Mouse (Mus musculus) intestine, embryonic 16.5 days (tissue): ENCODE data around the gene Mrtfa. TPM values are rescaled to one million over a fixed set of nuclear protein-coding genes. Genes with fewer than 3 reads are reported as not detected.

Experiments
- ATAC-seq: fragments of 200-750 bp; cut with Nextera tagmentation; 2 replicates; pipeline ENCODE4 v1.8.0; 2017; ENCODE audit warnings: moderate TSS enrichment, moderate library complexity
- H3K27ac ChIP-seq: fragments of 300-500 bp; sonication (generic); 2 replicates; pipeline ENCODE4 v1.5.1; 2014; ENCODE audit warnings: mild to moderate bottlenecking, low read length
- H3K27me3 ChIP-seq: fragments of 300-500 bp; sonication (generic); replicated peaks from 2 replicates; pipeline ENCODE4 v1.6.1; 2014; ENCODE audit warnings: low read length, control low read depth, mixed read lengths; ENCODE audit not compliant: control insufficient read depth, insufficient read depth
- H3K36me3 ChIP-seq: fragments of 300-500 bp; sonication (generic); 2 replicates; pipeline ENCODE4 v1.6.1; 2014; ENCODE audit warnings: low read length, control low read depth; ENCODE audit not compliant: control insufficient read depth, insufficient read depth
- H3K4me1 ChIP-seq: fragments of 300-500 bp; sonication (generic); 2 replicates; pipeline ENCODE4 v1.6.1; 2014; ENCODE audit warnings: low read length, control low read depth, mixed read lengths; ENCODE audit not compliant: control insufficient read depth, insufficient read depth
- H3K4me2 ChIP-seq: fragments of 300-500 bp; sonication (generic); 2 replicates; pipeline ENCODE4 v1.6.1; 2014; ENCODE audit warnings: low read depth, low read length, control low read depth
- H3K4me3 ChIP-seq: fragments of 300-500 bp; sonication (generic); 2 replicates; pipeline ENCODE4 v1.5.1; 2014; ENCODE audit warnings: mild to moderate bottlenecking, low read length
- H3K9ac ChIP-seq: fragments of 300-500 bp; sonication (generic); 2 replicates; pipeline ENCODE4 v1.6.1; 2014; ENCODE audit warnings: low read depth, low read length
- H3K9me3 ChIP-seq: fragments of 300-500 bp; sonication (generic); 2 replicates; pipeline ENCODE4 v1.6.1; 2016; ENCODE audit warnings: low read length, control low read depth; ENCODE audit not compliant: control insufficient read depth
- WGBS: fragments of 180-500 bp; shearing (Covaris S2); extraction: QIAGEN DNeasy Blood & Tissue Kit; methylation state at CpG from one replicate; pipeline ENCODE4 v1.1.7; 2014; 5-methylcytosine and 5-hydroxymethylcytosine counted together
- polyA plus RNA-seq: library from polyadenylated mRNA; unstranded; fragments of >200 nt; fragmentation: Nextera tagmentation; extraction: Ambion mirVana; gene quantifications from 2 replicates; pipeline ENCODE4 v1.2.1, GENCODE M21; 2015

Gene Mrtfa
- polyA plus RNA-seq, 1 experiment from 2014 or later, result 13.7 TPM

DNA sequence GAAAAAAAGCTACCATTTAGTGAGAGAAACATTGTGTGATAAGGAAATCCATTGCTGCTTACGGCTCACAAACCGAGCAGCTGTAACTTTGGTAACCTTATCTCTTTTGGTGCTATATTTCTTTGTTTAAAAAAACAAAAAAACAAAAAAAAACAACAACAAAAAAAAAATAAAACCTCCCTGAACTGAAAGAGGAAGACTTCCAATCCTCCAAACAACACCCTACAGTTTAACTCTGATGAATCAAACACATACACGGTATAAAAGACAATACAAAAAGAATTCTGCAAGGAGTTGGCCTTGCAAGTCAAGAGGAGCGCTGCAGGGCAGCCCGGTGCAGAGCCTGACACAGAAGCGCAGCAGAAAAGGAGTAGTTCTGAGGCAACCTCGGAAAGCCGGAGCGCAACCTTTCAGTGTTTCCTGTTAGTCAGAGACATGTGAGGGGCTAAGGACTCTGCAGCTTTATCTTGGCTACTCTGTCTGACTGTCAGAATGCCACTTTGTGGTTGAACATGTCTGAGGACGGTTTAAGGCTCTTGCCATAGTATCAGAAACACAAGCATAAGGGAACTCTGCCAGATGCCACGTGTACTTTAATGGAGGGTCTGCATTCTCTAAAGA, 48.5 kb downstream of the Mrtfa start:
- Histone ChIP-seq H3K27me3 (no peaks in the 10 kb centered on the region), H3K36me3 (no peaks in the 10 kb centered on the region), H3K4me2 (no peak overlapping the region), H3K4me3 (no peak overlapping the region), H3K9ac (no peak overlapping the region), H3K9me3 (no peaks in the 10 kb centered on the region), H3K27ac (no peak overlapping the region), H3K4me1 (peaks cover 13% of the 10 kb centered on the region)
- no peak for ATAC-seq
- 77% methylated on average over 11 of the region's 11 CpGs for WGBS

DNA sequence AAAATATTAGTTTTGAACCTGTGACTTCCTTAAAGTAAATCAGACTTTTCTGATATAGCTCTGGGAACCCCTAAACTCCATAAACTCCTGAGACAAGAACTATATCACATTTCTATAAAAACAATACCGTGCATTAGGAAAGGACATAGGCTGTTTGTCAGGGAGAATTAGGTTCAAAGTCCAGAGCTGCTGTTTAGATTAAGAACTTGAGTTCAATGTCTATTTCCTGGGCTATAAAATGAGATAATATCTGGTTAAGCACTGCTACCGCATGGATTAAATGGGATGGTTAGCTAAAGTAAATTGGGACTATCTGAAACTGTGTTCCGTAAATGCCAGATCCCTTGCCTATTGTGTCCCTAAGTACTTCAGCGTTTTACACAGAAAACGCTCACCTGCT, 50.6 kb downstream of the Mrtfa start:
- Histone ChIP-seq H3K27me3 (no peaks in the 10 kb centered on the region), H3K27ac (peak overlapping the region; percentile 66; the same call in 1 of the 2 replicates), H3K4me3 (no peak overlapping the region), H3K36me3 (no peaks in the 10 kb centered on the region), H3K9ac (no peak overlapping the region), H3K4me1 (peaks cover 15% of the 10 kb centered on the region), H3K4me2 (no peak overlapping the region), H3K9me3 (no peaks in the 10 kb centered on the region)
- WGBS, result 59% methylated on average over 5 of the region's 5 CpGs
- ATAC-seq, result peak; percentile 76

DNA sequence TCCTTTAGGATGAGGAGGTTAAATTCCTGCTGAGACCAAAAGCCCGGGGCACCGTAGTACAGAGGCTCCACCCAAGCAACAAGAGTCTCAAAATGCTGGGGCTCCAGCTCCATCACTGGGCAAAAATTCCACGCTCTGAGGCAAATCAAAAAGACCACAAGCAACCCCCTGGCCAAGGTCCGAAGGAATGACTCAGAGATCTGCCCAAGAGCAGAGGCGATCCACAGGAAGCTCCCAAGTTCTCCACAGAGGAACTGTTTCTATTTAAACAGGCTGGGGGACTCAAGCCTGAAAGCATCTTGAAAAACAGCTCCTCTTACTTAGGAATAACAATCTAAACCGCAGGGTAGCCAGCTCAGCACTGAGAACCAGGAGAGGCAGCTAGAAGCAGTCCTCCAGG, 53.3 kb downstream of the Mrtfa start:
- WGBS, result 35% methylated on average over 6 of the region's 6 CpGs
- Histone ChIP-seq H3K9me3 (no peaks in the 10 kb centered on the region), H3K4me2 (no peak overlapping the region)

DNA sequence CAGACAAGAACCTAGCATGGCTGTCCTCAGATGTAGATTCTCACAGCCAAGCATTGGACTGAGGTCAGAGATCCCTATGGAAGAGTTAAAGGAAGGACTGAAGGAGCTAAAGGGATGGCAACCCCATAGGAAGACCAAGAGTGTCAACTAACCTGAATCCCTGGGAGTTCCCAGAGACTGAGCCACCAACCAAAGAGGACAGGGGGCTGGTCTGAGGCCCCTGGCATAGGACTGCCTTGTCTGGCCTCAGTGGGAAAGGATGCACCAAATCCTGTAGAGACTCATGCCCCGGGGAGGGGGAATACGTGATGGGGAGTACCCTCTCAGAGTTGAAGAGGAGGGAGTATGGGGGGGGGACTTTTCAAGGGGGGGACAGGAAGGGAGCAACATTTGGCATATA, 56.8 kb downstream of the Mrtfa start:
- H3K9me3 ChIP-seq, result no peaks in the 10 kb centered on the region
- H3K36me3 ChIP-seq, result no peaks in the 10 kb centered on the region
- H3K27ac ChIP-seq, result no peak overlapping the region
- no peak overlapping the region for H3K4me3 ChIP-seq
- no peaks in the 10 kb centered on the region for H3K27me3 ChIP-seq
- WGBS, result 98% methylated on average over 2 of the region's 2 CpGs
- no peak overlapping the region for H3K9ac ChIP-seq
- H3K4me2 ChIP-seq, result no peak overlapping the region
- H3K4me1 ChIP-seq, result peaks cover 14% of the 10 kb centered on the region
- no peak for ATAC-seq

More for the DNA sequence above, 53.3 kb downstream of the Mrtfa start:
- no peaks in the 10 kb centered on the region for H3K27me3 ChIP-seq
- no peak for ATAC-seq
- H3K36me3 ChIP-seq, result no peaks in the 10 kb centered on the region
- peaks cover 13% of the 10 kb centered on the region for H3K4me1 ChIP-seq
- H3K27ac ChIP-seq, result peak overlapping the region; percentile 40; the same call in 1 of the 2 replicates
- no peak overlapping the region for H3K4me3 ChIP-seq
- H3K9ac ChIP-seq, result 0 out of 2 replicates have a peak overlapping the region, but pooled peaks have one; percentile 2

DNA sequence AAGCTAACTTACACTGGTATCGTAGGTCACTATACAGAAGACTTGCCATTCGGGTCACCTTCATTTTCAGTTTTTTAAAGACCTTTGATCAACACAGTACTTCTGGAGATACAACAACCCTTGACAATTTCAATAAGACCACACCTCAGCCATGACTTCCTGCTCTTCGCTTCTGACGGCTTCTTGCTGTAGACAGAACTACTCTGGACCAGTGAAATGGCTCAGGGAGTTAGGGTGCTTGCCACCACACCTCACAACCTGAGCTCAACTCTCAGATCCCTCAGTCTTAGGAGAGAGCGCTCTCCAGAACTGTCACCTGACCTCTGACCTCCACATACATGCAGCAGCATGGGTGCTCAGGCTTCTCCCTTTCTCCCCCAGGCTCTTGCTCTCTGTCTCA, 59.4 kb downstream of the Mrtfa start:
- Histone ChIP-seq H3K27ac (no peak overlapping the region), H3K9ac (no peak overlapping the region), H3K4me1 (peaks cover 9% of the 10 kb centered on the region; the same call in 1 of the 2 replicates), H3K4me2 (no peak overlapping the region), H3K36me3 (no peaks in the 10 kb centered on the region), H3K9me3 (no peaks in the 10 kb centered on the region), H3K4me3 (no peak overlapping the region), H3K27me3 (no peaks in the 10 kb centered on the region)
- no peak for ATAC-seq
- WGBS, result 85% methylated on average over 5 of the region's 5 CpGs

DNA sequence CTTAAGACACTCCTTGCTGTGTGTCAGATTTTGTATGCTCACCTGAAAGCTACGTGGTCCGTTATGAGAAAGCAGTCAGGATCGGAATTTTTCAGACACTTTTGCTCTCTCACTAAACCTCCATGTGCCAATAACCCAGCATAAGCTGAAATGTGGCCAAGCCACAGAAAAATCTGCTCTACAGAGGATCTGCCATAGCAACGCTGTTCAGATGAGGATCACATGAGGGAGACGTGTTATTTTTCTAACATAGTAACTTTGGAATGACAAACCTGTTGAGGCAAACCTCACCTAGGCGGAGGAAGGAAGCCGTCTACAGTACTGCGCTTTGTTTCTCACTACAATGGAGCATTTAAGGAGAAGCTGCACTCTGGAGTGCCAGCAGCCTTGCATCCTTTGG, 60.6 kb downstream of the Mrtfa start:
- Histone ChIP-seq H3K27ac (no peak overlapping the region), H3K36me3 (no peaks in the 10 kb centered on the region), H3K4me2 (no peak overlapping the region), H3K9me3 (no peaks in the 10 kb centered on the region), H3K4me3 (no peak overlapping the region), H3K9ac (no peak overlapping the region), H3K27me3 (no peaks in the 10 kb centered on the region), H3K4me1 (peaks cover 9% of the 10 kb centered on the region; the same call in 1 of the 2 replicates)
- WGBS, result 81% methylated on average over 8 of the region's 8 CpGs
- no peak for ATAC-seq

DNA sequence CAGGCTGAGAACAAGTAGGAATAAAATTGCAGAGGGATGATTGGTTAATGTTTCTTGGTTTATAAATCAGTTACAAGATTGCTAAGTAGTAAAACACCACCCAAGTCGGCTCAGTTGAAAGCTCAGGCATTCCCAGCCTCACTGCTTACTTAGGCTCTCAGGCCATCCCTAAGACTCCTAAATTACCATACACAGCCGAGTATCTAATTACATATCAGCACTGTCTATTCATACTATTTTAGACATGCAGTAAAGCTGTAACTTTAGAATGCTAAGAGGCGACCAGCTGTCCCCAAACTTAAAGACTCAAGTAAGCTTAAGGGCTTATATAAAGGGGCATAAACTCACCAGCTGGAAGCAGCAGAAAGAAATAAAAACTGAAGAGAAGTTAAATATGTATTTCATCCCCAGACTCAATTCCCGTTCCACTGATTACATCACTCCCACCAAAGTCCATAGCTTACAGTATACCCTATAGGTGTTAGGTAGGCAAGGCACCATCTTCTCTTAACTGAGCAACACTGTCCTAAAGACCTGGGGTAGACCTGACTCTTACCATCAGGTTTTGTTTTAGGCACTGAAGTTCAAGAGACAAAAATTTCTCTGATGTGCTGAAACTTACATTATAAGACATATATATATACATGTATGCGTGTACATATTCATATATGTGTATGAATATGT, 62.3 kb downstream of the Mrtfa start:
- WGBS, result 40% methylated on average over 5 of the region's 5 CpGs
- Histone ChIP-seq H3K4me3 (no peak overlapping the region), H3K27me3 (no peaks in the 10 kb centered on the region), H3K4me1 (peaks cover 9% of the 10 kb centered on the region; the same call in 1 of the 2 replicates), H3K27ac (no peak overlapping the region), H3K4me2 (no peak overlapping the region), H3K9ac (no peak overlapping the region), H3K9me3 (no peaks in the 10 kb centered on the region), H3K36me3 (no peaks in the 10 kb centered on the region)
- ATAC-seq, result peak; percentile 53; the same call in 1 of the 2 replicates

DNA sequence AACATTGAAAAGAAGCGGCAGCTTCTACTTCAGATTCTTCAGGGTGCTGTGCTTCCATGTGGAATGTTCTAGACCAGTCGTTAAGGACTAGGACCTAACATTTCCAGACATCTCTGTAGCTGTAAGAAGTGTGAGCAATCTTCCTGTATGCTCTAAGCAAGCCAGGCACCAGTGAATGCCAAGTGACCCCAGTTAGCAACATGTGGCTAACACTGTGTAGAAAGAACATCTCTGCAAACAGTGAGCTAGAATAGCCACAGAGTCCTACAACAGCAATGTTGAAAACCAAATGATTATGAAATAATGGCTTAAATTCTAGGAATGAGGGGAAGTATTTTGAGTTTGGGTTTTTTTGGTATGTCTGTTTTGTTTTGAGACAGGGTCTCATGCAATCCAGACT, 66.3 kb downstream of the Mrtfa start:
- Histone ChIP-seq H3K27me3 (no peaks in the 10 kb centered on the region), H3K4me3 (no peak overlapping the region), H3K9me3 (no peaks in the 10 kb centered on the region), H3K4me2 (no peak overlapping the region), H3K36me3 (no peaks in the 10 kb centered on the region), H3K9ac (no peak overlapping the region), H3K27ac (no peak overlapping the region), H3K4me1 (peaks cover 15% of the 10 kb centered on the region; the same call in 1 of the 2 replicates)
- WGBS, result 94% methylated on average over 2 of the region's 2 CpGs
- no peak for ATAC-seq

DNA sequence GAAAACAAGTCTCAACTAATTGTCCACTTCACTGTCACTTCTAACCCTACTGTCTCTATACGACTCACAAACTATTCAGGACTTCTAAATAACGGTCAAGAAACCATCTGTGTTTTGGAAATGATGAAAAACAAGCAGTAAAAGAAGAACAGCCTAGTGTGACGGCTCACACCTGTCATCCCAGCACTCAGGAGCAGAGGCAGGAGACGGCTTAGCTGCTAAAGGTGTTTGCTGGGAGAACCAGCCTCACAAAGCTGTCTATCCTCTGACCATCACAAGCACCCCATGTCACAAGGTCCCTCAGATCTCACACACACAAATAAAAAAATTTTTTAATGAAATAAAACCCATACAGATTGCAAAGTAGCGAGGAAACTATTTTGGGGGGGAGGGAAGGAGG, 67.4 kb downstream of the Mrtfa start:
- no peak overlapping the region for H3K4me3 ChIP-seq
- ATAC-seq, result no peak
- 55% methylated on average over 5 of the region's 5 CpGs for WGBS
- H3K4me2 ChIP-seq, result no peak overlapping the region
- peaks cover 13% of the 10 kb centered on the region; the same call in 1 of the 2 replicates for H3K4me1 ChIP-seq
- H3K9me3 ChIP-seq, result no peaks in the 10 kb centered on the region
- H3K27ac ChIP-seq, result no peak overlapping the region
- H3K27me3 ChIP-seq, result no peaks in the 10 kb centered on the region
- H3K9ac ChIP-seq, result no peak overlapping the region
- H3K36me3 ChIP-seq, result no peaks in the 10 kb centered on the region
